Mouse (Mus musculus) layer of hippocampus, postnatal 14 days (tissue): ENCODE data around the gene Dhx57. TPM values are rescaled to one million over a fixed set of nuclear protein-coding genes. Genes with fewer than 3 reads are reported as not detected.
"Not testable (repeated sequence)": the region's sequence is repeated elsewhere in the genome, so short reads cannot be mapped to it uniquely, and the experiment has no call there.

Experiments used
- DNase-seq, 2 experiments: peaks; one replicate each; pipeline ENCODE4 v3.0.0; 2021 to 2022; ENCODE audit warnings: low spot score in 2 of 2, mixed read lengths in 1 of 2
- long read RNA-seq, 2 experiments: library from polyadenylated mRNA; stranded (forward); transcript quantifications; one replicate each; pipeline ENCODE4 v2.0.0; 2021
- total RNA-seq, 2 experiments: library from RNA; stranded (reverse); gene quantifications; 2 replicates each; pipeline ENCODE4 v1.2.3; 2021

Dhx57 gene
- total RNA-seq = 10 to 100 TPM; 38.2 to 41.7 TPM
- long read RNA-seq, experiment 1, full-length matches to known transcripts = 14 of 25 reads
- long read RNA-seq, experiment 1, partial matches to known transcripts = 6 of 25 reads
- long read RNA-seq, experiment 1, other reads (novel, unspliced or antisense) = 5 of 25 reads
- long read RNA-seq, experiment 2, full-length matches to known transcripts = 18 of 28 reads
- long read RNA-seq, experiment 2, partial matches to known transcripts = 9 of 28 reads
- long read RNA-seq, experiment 2, other reads (novel, unspliced or antisense) = 1 of 28 reads

DNA sequence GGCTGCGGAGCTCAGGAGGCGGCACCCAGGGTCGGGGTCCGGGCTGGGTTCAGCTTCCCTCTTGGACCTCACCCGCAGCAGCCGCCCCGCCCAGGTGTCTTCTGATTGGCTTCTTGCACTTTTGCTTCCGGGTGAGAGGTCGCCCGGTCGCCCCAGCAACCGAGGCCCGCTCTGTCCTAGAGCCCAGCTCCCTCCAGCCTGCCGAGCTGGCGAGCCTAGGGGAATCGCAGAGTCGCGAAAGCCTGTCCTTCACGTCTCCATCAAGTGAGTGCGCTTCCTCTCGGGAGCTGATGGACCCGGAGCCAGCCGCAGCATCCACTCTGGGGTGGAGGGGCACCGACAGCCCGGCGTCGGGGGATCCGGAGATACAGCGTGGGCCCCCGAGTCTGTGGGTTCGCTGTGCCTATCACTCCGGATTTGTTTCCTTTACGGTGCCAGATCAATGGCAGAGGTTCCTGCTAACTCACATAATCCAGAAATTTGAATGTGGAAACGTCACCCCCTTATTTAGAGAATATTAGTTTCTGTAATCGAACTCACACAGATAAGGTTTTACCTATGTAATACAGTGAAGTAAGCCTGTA is at the start of gene Dhx57, which contains the start of gene Morn2:
Gene Dhx57, minus strand, starts transcription at position 403 of the 584 bp plus-strand sequence.
Gene Morn2, plus strand, starts transcription at position 130 of the 584 bp plus-strand sequence.
- peak; percentile 97 for DNase-seq

DNA sequence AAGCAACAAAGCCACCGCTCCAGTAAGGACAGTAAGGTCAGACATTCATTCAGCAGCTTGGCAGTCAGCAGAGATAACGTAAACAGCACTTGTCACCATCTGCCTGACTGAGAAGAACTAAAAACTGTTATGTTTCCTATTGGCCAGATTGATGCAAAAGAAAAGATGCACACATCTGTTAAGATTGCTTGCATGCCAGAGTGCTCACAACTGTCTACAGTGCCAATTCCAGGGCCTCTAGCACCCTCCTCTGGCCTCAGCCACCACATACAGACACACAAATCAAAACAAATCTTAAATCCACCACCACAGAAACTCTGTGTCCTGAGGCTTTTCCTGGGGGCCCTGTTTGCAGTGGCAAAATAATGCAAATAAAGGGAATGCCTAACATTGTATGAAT is 42.1 kb upstream of the Dhx57 start:
- DNase-seq = peak; percentile 7 to 10

DNA sequence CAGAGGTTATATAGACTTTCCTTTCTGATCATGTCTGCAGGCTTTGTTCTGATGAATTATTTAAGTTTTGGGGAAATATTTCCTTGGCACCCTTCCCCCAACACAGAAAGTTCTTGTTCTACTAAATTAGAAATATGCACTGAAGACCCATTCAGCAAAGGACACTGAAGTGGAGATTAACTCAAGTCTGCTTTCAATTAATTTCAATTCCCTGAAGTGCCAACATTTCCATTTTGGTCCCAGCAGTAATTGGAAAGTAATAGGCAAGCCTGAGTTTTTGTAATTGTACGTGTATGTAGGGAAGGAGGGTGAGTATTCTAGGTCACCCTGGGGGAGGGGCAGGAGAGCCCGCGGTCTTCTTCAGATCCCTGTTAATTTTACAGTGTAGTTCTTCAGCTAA is 36.2 kb upstream of the Dhx57 start:
- DNase-seq = no peak

DNA sequence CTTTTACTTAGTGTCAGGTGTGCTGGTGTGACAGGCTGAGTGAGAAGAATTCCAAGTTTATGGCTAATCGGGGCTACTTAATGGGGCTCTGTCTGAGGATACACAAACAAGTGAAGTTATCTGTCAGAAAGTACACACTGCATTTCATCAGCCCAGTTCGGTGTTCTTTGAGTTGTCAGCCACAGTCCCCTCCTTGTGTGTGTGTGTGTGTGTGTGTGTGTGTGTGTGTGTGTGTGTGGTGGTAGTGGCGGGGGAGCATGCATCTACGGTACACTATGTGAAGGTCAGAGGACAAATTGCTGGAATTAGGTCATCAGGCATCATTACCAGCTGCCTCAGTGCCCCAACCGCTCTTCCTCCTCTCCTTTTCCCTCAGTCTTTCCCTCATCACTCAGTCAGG is 35.2 kb upstream of the Dhx57 start:
- no peak for DNase-seq

DNA sequence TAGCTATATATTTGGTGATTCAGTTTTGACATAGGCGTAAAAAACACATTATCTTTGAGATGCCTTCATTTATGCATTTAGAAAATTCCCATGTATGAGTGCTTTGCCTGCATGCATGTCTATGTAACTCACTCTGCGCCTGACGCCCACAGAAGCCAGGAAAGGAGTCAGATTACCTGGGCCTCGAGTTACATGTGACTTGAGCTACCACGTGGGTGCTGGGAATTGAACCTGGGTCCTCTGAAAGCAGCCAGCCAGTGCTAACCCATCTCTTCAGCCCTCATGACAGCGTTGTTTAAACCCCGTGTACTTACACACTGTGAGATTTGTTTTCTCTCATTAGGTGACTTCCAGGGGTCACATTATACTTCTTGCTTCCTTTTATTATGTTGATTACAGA is 34.2 kb upstream of the Dhx57 start:
- DNase-seq = no peak

DNA sequence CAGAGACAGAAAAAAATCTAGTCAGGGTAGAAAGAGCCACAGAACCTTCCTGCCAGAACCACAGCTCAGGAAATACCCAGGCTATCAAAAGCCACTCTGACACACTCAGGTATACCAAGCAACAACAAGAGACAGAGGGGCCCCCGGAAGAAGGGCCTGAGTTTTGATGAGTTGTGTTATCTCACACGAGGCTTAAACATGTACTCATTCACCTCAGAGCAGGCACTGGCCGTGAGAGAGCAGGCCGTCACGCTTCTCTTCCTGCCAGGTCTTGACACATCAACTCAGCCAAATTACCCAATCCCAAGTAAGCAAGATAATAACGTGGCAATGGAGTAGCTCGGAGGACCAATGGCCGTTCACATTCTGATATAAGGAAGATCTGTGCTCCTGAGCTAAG is 33.4 kb upstream of the Dhx57 start:
- no peak for DNase-seq

DNA sequence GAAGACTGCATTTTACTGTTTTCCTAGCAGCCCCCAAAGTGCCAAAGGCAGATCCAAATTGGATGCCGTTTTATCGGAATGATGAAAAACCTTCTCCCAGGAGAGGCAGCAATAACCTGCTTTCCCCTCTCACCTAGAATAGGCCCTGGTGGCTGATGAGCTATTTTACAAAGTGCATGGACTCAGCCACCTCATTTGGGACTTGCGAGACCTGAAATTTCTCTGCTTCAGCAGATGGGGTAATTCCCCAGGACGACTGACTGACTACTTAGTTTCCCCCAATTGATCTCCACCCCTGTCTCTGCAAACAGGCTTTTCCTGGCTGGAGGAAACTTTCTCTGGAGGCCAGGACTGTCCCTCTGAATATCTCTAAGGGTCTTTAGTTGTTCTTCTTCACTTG is 32.7 kb upstream of the Dhx57 start:
- no peak for DNase-seq

DNA sequence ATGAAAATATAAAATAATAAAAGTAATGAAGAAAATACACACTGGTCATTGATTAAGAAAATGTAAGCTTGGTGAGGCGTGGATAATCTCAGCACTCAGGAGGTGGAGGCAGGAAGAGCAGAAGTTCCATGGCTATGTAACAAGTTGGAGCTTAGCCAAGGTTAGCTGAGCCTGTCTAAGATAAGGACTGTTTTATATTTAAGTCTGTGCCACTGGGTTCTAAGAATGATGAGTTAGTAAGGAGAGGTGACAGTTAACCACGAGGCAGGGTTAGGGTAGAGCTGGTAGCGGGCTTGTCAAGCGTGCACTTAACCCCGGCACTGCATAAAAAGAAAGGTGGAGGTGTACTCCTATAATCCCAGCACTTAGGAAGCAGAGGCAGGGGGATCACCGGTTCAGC is 32.0 kb upstream of the Dhx57 start:
- DNase-seq = no peak

DNA sequence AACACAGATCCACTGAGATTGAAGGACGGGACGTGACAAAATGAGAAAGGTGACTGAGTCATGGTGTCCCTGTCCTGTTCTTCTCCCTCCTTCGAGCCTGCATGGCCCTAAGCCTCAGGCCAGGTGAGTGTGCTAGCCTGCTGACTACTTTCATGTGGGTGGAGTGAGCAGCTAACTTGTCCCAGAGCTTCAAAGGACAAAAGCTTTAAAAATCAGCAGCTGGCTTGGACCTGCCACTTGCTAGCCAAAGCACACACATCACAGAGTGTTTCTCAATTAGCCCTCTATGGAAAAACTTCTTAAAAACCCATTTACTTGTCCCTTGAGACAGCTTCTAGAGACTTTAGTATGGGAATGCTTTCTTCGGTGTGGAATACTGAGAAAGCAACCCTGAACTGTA is 22.1 kb upstream of the Dhx57 start:
- no peak for DNase-seq

DNA sequence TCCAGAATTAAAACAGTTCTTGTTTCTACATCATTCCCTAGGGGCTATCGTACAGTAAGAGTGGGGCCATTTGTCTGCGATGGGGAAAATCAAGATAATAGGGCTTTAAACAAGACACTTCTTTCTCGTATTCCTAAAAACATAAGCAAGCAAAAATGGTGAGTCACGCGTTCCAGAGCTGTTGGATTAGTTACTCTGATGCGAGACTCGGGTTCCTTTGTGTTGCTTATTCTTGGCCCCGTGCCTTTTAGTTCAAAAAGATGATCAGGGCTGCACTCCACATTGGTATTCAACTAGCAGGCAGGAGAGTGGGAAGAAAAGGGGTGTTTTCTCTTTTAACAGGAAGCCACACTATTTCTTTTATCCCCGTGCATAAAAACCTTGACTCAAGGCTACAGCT is 21.5 kb upstream of the Dhx57 start:
- DNase-seq = peak in 1 of 2 experiments; percentile 18

DNA sequence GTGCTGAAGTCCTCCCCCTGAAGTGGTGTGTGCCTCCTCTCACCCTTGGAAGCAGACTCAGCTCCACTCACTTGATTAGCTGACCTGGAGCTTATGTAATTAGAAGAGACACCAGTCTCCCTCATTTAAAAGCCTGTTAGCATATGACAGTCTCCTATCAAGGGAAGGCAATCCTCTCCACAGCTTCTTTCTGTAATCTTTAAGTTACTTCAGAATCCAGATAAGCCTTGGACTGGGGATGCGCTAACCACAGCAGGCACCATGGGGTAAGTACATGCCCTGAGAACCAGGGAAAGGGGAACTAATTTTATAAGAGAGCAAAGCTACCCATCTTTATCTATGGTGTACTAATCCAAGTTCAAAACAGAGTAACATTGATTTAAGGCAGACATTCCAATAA is 17.0 kb upstream of the Dhx57 start, which contains the start of gene Arhgef33:
Gene Arhgef33, plus strand, starts transcription at position 157 of the 400 bp plus-strand sequence.
- DNase-seq = no peak

DNA sequence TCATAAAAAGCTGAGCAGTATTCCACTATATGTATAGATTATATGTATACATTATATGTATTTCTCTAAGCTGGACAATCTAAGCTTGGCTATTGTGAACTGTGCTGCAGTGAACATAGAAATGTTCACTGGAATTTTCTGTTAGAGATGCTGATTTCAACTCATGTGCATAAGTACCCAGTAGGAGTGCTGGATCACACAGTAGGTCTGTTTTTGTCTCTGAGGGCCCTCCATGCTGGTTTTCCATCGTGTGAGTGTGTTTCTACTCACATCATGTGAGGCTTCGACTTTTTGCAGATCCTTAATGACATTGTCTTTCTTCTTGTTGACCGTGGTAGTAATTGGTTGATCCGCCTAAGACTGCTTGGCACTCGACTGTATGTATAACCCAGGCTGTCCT is 8.6 kb upstream of the Dhx57 start:
- DNase-seq = no peak

DNA sequence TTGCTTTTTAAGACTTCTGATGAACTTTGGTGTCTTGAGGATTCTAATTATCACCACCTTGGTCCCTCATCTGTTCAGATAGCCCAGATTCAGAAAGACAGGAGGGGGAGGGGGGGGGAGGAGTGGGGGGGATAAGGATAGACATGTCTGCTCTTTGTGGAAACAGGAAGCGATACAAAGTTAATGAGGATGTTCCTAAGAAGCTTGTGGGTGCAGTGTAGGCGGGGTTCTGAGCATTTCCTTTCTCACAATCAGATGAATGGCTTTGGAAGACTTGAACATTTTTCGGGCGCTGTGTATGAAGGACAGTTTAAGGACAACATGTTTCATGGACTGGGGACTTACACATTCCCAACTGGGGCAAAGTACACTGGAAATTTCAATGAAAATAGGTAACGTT is 5.0 kb upstream of the Dhx57 start:
- DNase-seq = no peak

DNA sequence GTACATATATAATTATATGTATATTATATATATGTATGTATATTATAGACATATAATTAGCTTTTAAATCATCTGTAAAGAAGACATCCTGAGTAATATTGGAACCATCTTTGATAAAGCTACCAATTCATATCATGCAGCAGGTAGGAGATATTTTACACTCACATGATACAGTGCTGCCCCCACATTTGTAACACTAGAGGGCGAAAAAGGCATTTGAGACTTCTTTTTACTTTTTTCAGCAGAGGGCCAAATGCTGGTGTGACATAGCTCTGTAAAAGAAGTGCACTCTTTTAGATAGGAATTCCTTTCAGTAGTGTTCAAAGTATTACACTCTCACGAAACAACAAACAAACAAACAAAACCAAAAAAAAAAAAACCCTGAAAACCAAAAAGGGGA is 872 bp upstream of the Dhx57 start:
- peak in 1 of 2 experiments; percentile 82 for DNase-seq

DNA sequence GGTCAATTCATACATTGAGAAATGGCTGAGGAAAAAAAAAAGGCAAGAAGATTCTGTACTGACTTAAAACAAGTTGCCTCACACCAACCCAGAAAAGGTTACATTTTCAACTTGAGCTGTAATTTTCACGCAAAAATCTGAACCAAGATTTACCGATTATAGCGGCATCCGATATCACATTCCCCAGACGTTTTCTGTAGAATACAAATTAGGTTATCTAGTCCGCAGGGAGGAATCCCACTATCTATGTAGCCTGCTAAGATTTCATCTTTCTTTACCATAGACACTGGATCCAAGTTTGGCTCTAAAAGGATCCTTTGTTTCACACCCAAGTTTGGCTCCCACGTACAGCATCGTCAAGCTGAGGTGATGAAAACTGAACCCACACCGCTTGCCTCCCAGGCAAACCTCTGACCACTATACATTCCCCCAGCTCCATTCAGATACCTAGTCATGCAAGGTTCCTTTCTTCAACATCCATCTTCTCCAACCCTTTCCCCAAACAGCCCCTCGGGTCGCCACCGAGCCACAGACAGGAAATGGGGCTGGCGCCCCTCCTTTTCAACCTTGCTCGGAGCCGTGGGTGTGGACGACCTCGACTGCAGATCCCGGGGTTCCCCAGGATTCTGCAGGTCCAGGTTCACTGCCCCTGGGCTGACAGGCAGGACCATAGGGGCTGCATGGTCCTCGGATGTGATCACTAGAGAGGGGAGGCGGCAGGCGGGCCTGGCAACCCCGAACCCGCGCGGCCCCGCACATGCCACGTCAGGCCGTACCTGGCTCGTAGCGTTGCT is 799 bp downstream of the Dhx57 start:
- no peak for DNase-seq

DNA sequence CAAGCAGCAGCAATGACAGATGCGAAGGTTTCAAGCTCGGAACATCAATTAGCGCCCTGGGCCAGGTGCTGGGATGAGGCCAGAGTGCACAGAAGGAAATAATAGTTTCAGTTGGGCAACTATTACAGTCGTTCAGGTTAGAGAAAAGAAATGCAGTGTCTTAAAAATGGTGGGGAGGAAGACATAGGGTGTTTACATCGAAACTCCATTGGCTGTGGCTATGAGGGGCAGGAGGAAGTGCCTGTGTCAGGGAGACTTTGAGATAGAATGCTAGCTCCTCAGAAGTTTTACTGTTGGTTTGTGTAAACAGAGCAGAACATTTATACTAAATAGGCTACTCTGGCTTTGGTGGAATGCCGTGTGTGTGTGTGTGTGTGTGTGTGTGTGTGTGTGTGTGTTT is 2.3 kb downstream of the Dhx57 start:
- no peak for DNase-seq

DNA sequence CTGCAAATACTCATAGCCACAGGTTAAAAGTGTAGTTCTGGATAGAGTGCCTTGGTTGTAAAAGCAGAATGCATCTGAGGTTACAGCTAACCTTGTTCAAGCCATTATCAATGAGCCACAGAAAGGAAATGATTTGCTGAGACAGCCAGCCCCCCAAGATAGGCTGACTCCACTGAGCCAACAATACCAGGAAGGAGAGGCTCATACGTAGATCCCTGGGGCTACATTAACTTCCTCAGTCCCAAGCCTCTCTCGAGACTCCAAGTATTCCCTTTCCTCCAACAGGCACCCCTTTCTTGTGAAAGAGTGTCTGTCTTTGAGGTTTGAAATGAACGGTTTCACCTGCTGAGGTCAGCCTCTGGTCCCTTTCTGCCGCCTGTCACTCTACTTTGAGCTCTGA is 5.8 kb downstream of the Dhx57 start:
- DNase-seq = no peak

DNA sequence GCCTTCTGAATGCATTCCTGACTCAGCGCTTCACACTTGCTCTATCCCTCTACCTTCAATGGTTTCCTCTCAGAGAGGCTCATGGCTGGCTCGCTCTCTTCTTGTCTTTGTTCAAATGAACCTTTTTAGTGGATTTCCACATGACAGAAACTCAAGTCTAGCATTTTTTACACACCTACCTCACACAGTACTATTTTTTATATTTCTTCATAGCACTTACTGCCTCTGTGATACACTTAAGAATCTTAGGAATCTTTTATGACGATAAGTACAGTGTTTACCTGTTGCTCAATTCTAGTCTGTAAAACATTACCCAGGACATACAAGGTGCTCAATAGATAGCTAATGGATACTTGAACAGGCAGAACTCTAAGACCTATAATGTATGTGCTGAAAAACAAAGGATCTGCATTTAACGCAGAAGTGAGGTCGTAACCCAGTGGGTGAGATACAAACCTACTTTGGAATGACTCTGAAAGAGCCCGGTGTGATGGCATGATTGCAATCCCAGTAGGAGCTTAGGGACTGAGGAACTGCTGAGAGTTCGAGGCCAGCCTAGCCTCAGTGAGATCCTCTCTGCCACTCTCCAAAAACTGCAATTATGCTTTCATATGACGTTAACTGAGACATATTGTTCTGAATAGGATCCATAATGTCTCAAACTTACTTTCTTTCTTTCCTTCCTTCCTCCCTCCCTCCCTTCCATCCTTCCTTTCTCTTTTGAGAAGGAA is 10.8 kb downstream of the Dhx57 start:
- no peak for DNase-seq

DNA sequence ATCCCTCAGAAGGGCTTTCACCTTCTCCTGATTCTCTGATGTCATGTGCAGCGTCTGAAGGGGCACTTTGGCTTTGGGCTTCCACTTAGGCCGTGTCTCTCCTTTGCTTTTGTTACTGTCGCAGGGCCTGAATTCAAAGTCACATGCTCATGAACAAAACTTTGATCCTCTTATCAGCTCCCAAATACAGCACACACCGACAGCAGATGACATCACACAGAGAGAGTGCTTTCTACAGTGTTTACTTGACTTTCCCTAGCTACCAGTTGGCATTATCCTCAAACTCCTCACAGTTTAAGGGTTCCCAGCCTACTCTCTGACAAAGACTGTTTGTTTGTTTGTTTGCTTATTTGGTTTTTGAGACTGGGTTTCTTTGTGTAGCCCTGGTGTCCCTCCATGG is 12.0 kb downstream of the Dhx57 start:
- DNase-seq = no peak

DNA sequence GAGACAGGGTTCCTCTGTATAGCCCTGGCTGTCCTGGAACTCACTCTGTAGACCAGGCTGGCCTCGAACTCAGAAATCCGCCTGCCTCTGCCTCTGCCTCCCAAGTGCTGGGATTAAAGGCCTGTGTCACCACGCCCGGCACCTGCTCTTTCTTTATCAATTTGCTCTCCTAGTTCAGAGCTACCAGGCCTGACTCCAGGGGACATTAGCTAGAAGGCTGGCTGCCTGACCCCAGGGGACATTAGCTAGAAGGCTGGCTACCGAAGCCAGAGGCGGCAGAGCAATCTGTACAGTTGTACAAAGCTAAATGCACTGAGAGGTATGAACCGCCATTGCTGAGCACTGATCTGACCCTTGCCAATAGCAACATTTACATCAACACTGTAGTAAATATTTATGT is 19.7 kb downstream of the Dhx57 start:
- DNase-seq = not testable (repeated sequence)

DNA sequence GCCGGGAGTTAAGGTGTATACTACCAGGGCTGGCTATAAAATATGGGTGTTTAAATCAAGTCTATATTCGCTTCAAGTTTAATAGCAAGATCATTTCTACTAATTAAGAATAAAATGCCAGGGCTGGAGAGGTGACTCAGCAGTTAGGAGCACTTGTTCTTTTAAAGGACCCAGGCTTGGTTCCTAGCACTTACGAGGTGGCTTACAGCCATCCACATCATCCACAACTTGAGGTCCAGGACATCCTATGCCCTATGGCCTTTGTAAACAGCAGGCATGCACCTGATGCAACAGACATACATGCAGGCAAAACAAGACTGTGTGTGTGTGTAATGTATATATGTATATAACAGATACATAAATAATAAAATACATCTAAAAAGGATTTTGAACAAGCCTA is 22.1 kb downstream of the Dhx57 start:
- DNase-seq = no peak

DNA sequence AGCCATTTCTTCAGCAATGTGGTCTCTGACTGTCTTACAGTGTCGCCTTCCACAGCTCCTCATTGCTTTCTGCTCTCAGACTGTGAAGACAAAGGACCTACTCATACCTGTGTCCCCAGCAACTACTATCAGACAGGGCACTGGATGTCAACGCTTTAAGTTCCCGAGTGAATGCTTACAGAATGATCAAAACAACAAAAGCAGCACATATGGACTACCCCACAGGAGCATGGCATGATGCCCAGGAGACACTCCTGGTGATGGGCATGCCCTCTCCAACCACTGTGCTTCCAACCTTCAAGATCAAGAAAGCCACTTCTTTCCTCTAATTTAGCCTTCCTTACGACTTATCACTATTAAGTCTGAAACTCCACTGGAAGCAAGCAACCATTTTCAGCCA is 23.2 kb downstream of the Dhx57 start:
- no peak for DNase-seq
